Mouse (Mus musculus) MEL (cell line): ENCODE results near the gene Tmem150c.

Experiments used
- CHD1 ChIP-seq: IDR thresholded peaks from 2 replicates; pipeline ENCODE4 v1.6.1; 2012; ENCODE audit warnings: low read depth, mild to moderate bottlenecking, inconsistent platforms, low read length, improper control_type of control experiment
- CTCF ChIP-seq, 3 experiments: IDR thresholded peaks in 2 of 3; conservative IDR thresholded peaks in 1 of 3; 2 replicates each; pipeline ENCODE4 v1.5.1; 2011 to 2012; ENCODE audit warnings: low read length in 3 of 3, low read depth in 2 of 3, mild to moderate bottlenecking in 2 of 3, improper control_type of control experiment in 1 of 3, inconsistent platforms in 1 of 3, mixed read lengths in 1 of 3, moderate library complexity in 1 of 3; ENCODE audit not compliant: control insufficient read depth in 1 of 3, insufficient read depth in 1 of 3, poor library complexity in 1 of 3, severe bottlenecking in 1 of 3
- POLR2A ChIP-seq, 2 experiments: IDR thresholded peaks; 2 replicates each; pipeline ENCODE4 v1.6.1; 2011 to 2012; ENCODE audit warnings: low read length in 2 of 2, mild to moderate bottlenecking in 2 of 2, control low read depth in 1 of 2, improper control_type of control experiment in 1 of 2, low read depth in 1 of 2, moderate library complexity in 1 of 2; ENCODE audit not compliant: control insufficient read depth in 1 of 2, insufficient read depth in 1 of 2, poor library complexity in 1 of 2
- TAL1 ChIP-seq: IDR thresholded peaks from 2 replicates; pipeline ENCODE4 v1.6.1; 2012; ENCODE audit warnings: mild to moderate bottlenecking, inconsistent platforms, low read length, moderate library complexity, mixed read lengths

GRCm38 (mm10) chr5:100197476-100197875 is 37.9 kb upstream of the Tmem150c start:
- TF ChIP-seq POLR2A (IDR thresholded peaks at IDR 0.05; ENCODE audit: control insufficient read depth in 1 of 2, insufficient read depth in 1 of 2, low read depth in 1 of 2, low read length in 2 of 2, poor library complexity in 1 of 2) (no peak), CTCF (IDR thresholded peaks at IDR 0.05 in 2 of 3, conservative IDR thresholded peaks at IDR 0.05 in 1 of 3; ENCODE audit: control insufficient read depth in 1 of 3, insufficient read depth in 1 of 3, low read depth in 2 of 3, low read length in 3 of 3, poor library complexity in 1 of 3, severe bottlenecking in 1 of 3) (no peak), TAL1 (no peak), CHD1 (no peak)
